Mouse (Mus musculus) left cerebral cortex, postnatal 4 days (tissue): ENCODE measurements around the gene Vmn1r30. TPM values are rescaled to one million over a fixed set of nuclear protein-coding genes. Genes with fewer than 3 reads are reported as not detected.

Experiments
- DNase-seq: peaks from one replicate; pipeline ENCODE4 v3.0.0-alpha.2; 2022
- intact Hi-C: fragments of 180-260 bp; cut with DNase I; formaldehyde crosslinking; loops from one replicate; pipeline ENCODE4 v1.15.1; 2025
- total RNA-seq, 2 experiments: library from RNA; stranded (reverse); gene quantifications; 2 replicates each; pipeline ENCODE4 v1.2.3; 2021

Vmn1r30 gene
- total RNA-seq: not detected

- no peak for DNase-seq
- intact Hi-C loops: no loop called here
Observed at GRCm38 (mm10) chr6:58443285-58443684, at the start of gene Vmn1r30. Gene Vmn1r30, minus strand, starts transcription at chr6:58443385.

DNA sequence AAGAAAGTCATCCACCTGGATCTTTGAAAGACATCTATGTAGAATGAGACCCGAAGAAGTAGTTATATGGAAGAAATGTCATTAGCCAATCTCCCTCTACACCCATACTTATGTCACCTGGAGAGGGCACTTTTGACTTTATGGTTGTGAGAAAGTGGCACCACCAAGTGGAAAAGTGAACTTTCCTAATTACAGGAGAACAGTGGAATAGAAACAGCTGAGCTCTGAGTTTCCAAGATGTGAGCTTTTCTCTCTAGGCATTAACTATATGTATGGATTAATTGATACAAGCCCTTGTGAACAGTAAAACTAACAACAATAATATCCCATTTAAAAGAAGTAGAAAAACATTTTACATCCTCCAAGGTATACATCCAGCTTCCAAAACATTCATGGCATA is 32.0 kb upstream of the Vmn1r30 start, which contains the start of gene Vmn1r31:
TSS of gene Vmn1r31 (minus strand) at position 101 of the 400 bp plus-strand sequence.
- intact Hi-C loops: no loop called here
- DNase-seq: no peak

Other genes with a start within 250 kb of the Vmn1r30 start
- not detected for gene Vmn1r27, start 224.6 kb downstream of the Vmn1r30 start, total RNA-seq
- not detected for gene Vmn1r28, start 181.3 kb downstream of the Vmn1r30 start, total RNA-seq
- gene Vmn1r29, start 141.8 kb downstream of the Vmn1r30 start, total RNA-seq: not detected
- not detected for gene Vmn1r31, start 31.9 kb upstream of the Vmn1r30 start, total RNA-seq
- gene Abcg2, start 141.1 kb upstream of the Vmn1r30 start, total RNA-seq: 10 to 100 TPM; 31.0 to 33.4 TPM